Mouse (Mus musculus): Measurements from ENCODE around the gene Zbtb49.

DNA sequence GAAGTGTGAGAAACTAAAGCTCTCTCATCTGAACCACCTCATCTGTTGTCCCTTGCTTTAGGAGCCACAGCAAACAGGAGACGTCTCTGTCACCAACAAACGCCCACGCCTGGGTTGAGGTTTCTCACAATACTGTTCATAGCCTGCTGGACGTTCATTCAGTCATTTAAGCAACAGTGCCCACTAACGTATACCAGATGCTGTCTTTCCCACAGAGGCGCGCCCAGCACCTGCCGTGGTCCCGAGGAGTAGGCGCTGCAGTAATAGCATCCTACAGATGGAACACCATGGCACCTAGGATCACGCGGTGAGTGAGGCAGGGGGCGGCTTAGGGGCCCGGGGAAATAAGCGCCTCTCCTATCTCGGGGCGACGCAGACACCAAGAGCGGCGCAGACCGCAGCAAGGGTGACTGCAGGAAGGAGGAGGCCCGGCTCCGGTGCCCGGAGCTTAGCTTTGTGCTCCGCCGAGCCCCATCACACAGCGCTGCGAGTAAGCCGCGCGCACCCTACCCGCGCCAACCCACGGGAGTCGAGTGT, 418 bp downstream of the Zbtb49 start:
- TF ChIP-seq CTCF (conservative IDR thresholded peaks at IDR 0.05; ENCODE audit: low read length) (no peak), POU5F1 (IDR thresholded peaks at IDR 0.05; ENCODE audit: borderline replicate concordance, low read length) (no peak)
